Mouse (Mus musculus) CH12.LX (cell line): Measurements from ENCODE around the gene H1fx. TPM values are rescaled to one million over a fixed set of nuclear protein-coding genes. Genes with fewer than 3 reads are reported as not detected.

ENCODE experiments used
- DNase-seq: peaks from one replicate; pipeline ENCODE4 v3.0.0-alpha.2; 2013; ENCODE audit errors: extremely low read depth
- H3K27ac ChIP-seq: 2 replicates; pipeline ENCODE4 v1.5.1; 2012; ENCODE audit warnings: low read depth, mild to moderate bottlenecking, control low read depth, moderate library complexity; ENCODE audit not compliant: insufficient read depth
- H3K27me3 ChIP-seq: replicated peaks from 2 replicates; pipeline ENCODE3; 2012; ENCODE audit warnings: inconsistent platforms
- H3K36me3 ChIP-seq, 2 experiments: replicated peaks in 1 of 2; 2 replicates each; pipeline versions ENCODE3 to v1.6.1; 2012; ENCODE audit warnings: inconsistent platforms in 1 of 2, low read length in 1 of 2, mild to moderate bottlenecking in 1 of 2, mixed read lengths in 1 of 2, moderate library complexity in 1 of 2; ENCODE audit not compliant: control insufficient read depth in 1 of 2, insufficient read depth in 1 of 2
- H3K4me1 ChIP-seq, 2 experiments: 2 replicates each; pipeline ENCODE4 v1.6.1; 2012; ENCODE audit warnings: inconsistent platforms in 1 of 2, moderate library complexity in 1 of 2; ENCODE audit not compliant: insufficient read depth in 2 of 2, control insufficient read depth in 1 of 2
- H3K4me2 ChIP-seq: 2 replicates; pipeline ENCODE4 v1.6.1; 2012; ENCODE audit warnings: low read depth, mild to moderate bottlenecking, control low read depth; ENCODE audit not compliant: poor library complexity, insufficient read depth, severe bottlenecking
- H3K4me3 ChIP-seq, 3 experiments: fragments of 150-350 bp in 1 of 3; sonication (generic) in 1 of 3; replicated peaks in 1 of 3; 2 replicates each; pipeline versions ENCODE3 to v1.5.1; 2011 to 2012; ENCODE audit warnings: low read depth in 2 of 3, low read length in 2 of 3, mild to moderate bottlenecking in 2 of 3, moderate library complexity in 2 of 3, control low read depth in 1 of 3, improper control_type of control experiment in 1 of 3, inconsistent platforms in 1 of 3, mixed read lengths in 1 of 3; ENCODE audit not compliant: poor library complexity in 1 of 3
- H3K79me2 ChIP-seq: replicated peaks from 2 replicates; pipeline ENCODE4 v1.6.1; 2012; ENCODE audit warnings: mild to moderate bottlenecking, moderate library complexity; ENCODE audit not compliant: control insufficient read depth, poor library complexity, insufficient read depth, severe bottlenecking; ENCODE audit errors: extremely low read depth
- H3K9ac ChIP-seq: 2 replicates; pipeline ENCODE4 v1.6.1; 2012; ENCODE audit warnings: low read depth, mild to moderate bottlenecking, control low read depth, moderate library complexity; ENCODE audit not compliant: insufficient read depth
- H3K9me3 ChIP-seq: replicated peaks from 2 replicates; pipeline ENCODE3; 2012; ENCODE audit warnings: low read length, inconsistent platforms, mixed read lengths
- CHD1 ChIP-seq: IDR thresholded peaks from 2 replicates; pipeline ENCODE4 v1.6.1; 2012; ENCODE audit warnings: low read depth, low read length, improper control_type of control experiment, inconsistent platforms
- CTCF ChIP-seq, 2 experiments: IDR thresholded peaks in 1 of 2; conservative IDR thresholded peaks in 1 of 2; 2 replicates each; pipeline ENCODE4 v1.5.1; 2011 to 2012; ENCODE audit warnings: low read depth in 2 of 2, low read length in 2 of 2, improper control_type of control experiment in 1 of 2, inconsistent platforms in 1 of 2, mild to moderate bottlenecking in 1 of 2, moderate library complexity in 1 of 2
- GABPA ChIP-seq: IDR thresholded peaks from 2 replicates; pipeline ENCODE4 v1.6.1; 2012; ENCODE audit warnings: low read depth, low read length, improper control_type of control experiment, inconsistent platforms; ENCODE audit not compliant: insufficient replicate concordance
- IRF4 ChIP-seq: IDR thresholded peaks from 2 replicates; pipeline ENCODE4 v1.6.1; 2014; ENCODE audit warnings: low read depth, mild to moderate bottlenecking, inconsistent platforms, low read length, improper control_type of control experiment
- JUN ChIP-seq: IDR thresholded peaks from 2 replicates; pipeline ENCODE4 v1.6.1; 2011; ENCODE audit warnings: low read depth, mild to moderate bottlenecking, low read length, improper control_type of control experiment, moderate library complexity; ENCODE audit not compliant: insufficient read depth
- KAT2A ChIP-seq: IDR thresholded peaks from 2 replicates; pipeline ENCODE4 v1.6.1; 2012; ENCODE audit warnings: low read length, improper control_type of control experiment, inconsistent platforms; ENCODE audit not compliant: insufficient replicate concordance
- MEF2A ChIP-seq: IDR thresholded peaks from 2 replicates; pipeline ENCODE4 v1.6.1; 2014; ENCODE audit warnings: low read depth, mild to moderate bottlenecking, inconsistent platforms, low read length, improper control_type of control experiment, borderline replicate concordance
- NELFE ChIP-seq: IDR thresholded peaks from 2 replicates; pipeline ENCODE4 v1.6.1; 2011; ENCODE audit warnings: low read depth, low read length, improper control_type of control experiment
- PAX5 ChIP-seq: IDR thresholded peaks from 2 replicates; pipeline ENCODE4 v1.6.1; 2012; ENCODE audit warnings: low read length, inconsistent platforms, mixed read lengths
- RAD21 ChIP-seq: IDR thresholded peaks from 2 replicates; pipeline ENCODE4 v1.6.1; 2011; ENCODE audit warnings: low read depth, mild to moderate bottlenecking, low read length, improper control_type of control experiment, moderate library complexity
- SMC3 ChIP-seq: IDR thresholded peaks from 2 replicates; pipeline ENCODE4 v1.6.1; 2011; ENCODE audit warnings: low read depth, low read length, improper control_type of control experiment
- UBTF ChIP-seq: IDR thresholded peaks from 2 replicates; pipeline ENCODE4 v1.6.1; 2012; ENCODE audit warnings: low read depth, mild to moderate bottlenecking, inconsistent platforms, low read length, improper control_type of control experiment, moderate library complexity
- USF2 ChIP-seq: conservative IDR thresholded peaks from 2 replicates; pipeline ENCODE4 v1.6.1; 2011; ENCODE audit warnings: low read depth, low read length, improper control_type of control experiment
- ZC3H11A ChIP-seq: IDR thresholded peaks from 2 replicates; pipeline ENCODE4 v1.6.1; 2012; ENCODE audit warnings: low read depth, mild to moderate bottlenecking, inconsistent platforms, low read length, improper control_type of control experiment
- ZMIZ1 ChIP-seq: IDR thresholded peaks from 2 replicates; pipeline ENCODE4 v1.6.1; 2012; ENCODE audit warnings: low read depth, mild to moderate bottlenecking, inconsistent platforms, low read length, improper control_type of control experiment
- ZNF384 ChIP-seq: IDR thresholded peaks from 2 replicates; pipeline ENCODE4 v1.6.1; 2012; ENCODE audit warnings: low read depth, low read length, improper control_type of control experiment, inconsistent platforms
- dilution Hi-C: fragments of 300-500 bp; cut with MboI; formaldehyde crosslinking; loops from 2 replicates; pipeline ENCODE4 v1.14.3; 2020; ENCODE audit warnings: low sequenced_read_pairs; ENCODE audit not compliant: extremely low pct_unique_long_range_greater_than_20kb, extremely low pct_ligation_motif_present
- in situ Hi-C: fragments of 300-500 bp; cut with MboI; formaldehyde crosslinking; loops from 3 replicates; pipeline ENCODE4 v1.14.3; 2019; ENCODE audit warnings: low sequenced_read_pairs, low pct_ligation_motif_present, low pct_unique_long_range_greater_than_20kb, mixed read lengths
- polyA plus RNA-seq: library from polyadenylated mRNA; unstranded; fragments of >175 nt; gene quantifications from 2 replicates; pipeline ENCODE4 v1.2.1, GENCODE M21; 2012; ENCODE audit warnings: low read depth; ENCODE audit not compliant: insufficient read length
- total RNA-seq, 2 experiments: library from RNA; depleted of rRNA; stranded (reverse); fragments of 300-350 nt in 1 of 2; fragments of >200 nt in 1 of 2; gene quantifications; 2 replicates each; pipeline ENCODE4 v1.2.3; 2012 to 2014

Gene H1fx
- total and polyA plus RNA-seq, 3 experiments: 0.08 TPM; not detected in 2

GRCm38 (mm10) chr6:88015797-88016196 is 34.4 kb upstream of the H1fx start:
- Histone ChIP-seq H3K4me2 (no peak overlapping the region), H3K9me3 (no peaks in the 10 kb centered on the region), H3K27ac (no peak overlapping the region), H3K4me1 (peaks cover 0 to 25% of the 10 kb centered on the region in 2 experiments; a peak in 2 of 4 replicates), H3K9ac (no peak overlapping the region), H3K27me3 (no peaks in the 10 kb centered on the region), H3K79me2 (peaks cover 58% of the 10 kb centered on the region), H3K4me3 (no peak overlapping the region), H3K36me3 (peaks cover 14 to 88% of the 10 kb centered on the region in 2 experiments)
- TF ChIP-seq SMC3: no peak
- TF ChIP-seq NELFE: no peak
- no peak for TF ChIP-seq CTCF (conservative IDR thresholded peaks at IDR 0.05 in 1 of 2, IDR thresholded peaks at IDR 0.05 in 1 of 2; ENCODE audit: low read depth in 2 of 2, low read length in 2 of 2)
- no peak for TF ChIP-seq USF2
- no peak for TF ChIP-seq ZMIZ1
- TF ChIP-seq GABPA: no peak
- no peak for TF ChIP-seq JUN
- no peak for TF ChIP-seq ZNF384
- dilution Hi-C loops: no loop called here
- in situ Hi-C loops: loop anchor here (5.0 kb wide), 1 partner anchor 62 kb away; no protein-coding TSS in a partner anchor
- no peak for DNase-seq

GRCm38 (mm10) chr6:88013456-88013855 is 32.0 kb upstream of the H1fx start:
- TF ChIP-seq MEF2A (no peak), PAX5 (no peak), RAD21 (no peak), IRF4 (no peak), ZC3H11A (no peak), CHD1 (no peak), KAT2A (no peak), UBTF (no peak)
- Histone ChIP-seq H3K4me2 (no peak overlapping the region), H3K9me3 (no peaks in the 10 kb centered on the region), H3K27ac (no peak overlapping the region), H3K4me1 (peaks cover 0 to 16% of the 10 kb centered on the region in 2 experiments; a peak in 2 of 4 replicates), H3K36me3 (peaks cover 29 to 90% of the 10 kb centered on the region in 2 experiments), H3K4me3 (no peak overlapping the region), H3K27me3 (no peaks in the 10 kb centered on the region), H3K79me2 (peaks cover 40% of the 10 kb centered on the region), H3K9ac (no peak overlapping the region)
- in situ Hi-C loops: no loop called here
- dilution Hi-C loops: no loop called here
- no peak for DNase-seq
